Mouse (Mus musculus): ENCODE data around the gene Pld3. TPM values are rescaled to one million over a fixed set of nuclear protein-coding genes. Genes with fewer than 3 reads are reported as not detected.

Pld3 gene
- total and polyA plus RNA-seq, 3 experiments: 11.1 to 22.8 TPM; not detected in 1

DNA sequence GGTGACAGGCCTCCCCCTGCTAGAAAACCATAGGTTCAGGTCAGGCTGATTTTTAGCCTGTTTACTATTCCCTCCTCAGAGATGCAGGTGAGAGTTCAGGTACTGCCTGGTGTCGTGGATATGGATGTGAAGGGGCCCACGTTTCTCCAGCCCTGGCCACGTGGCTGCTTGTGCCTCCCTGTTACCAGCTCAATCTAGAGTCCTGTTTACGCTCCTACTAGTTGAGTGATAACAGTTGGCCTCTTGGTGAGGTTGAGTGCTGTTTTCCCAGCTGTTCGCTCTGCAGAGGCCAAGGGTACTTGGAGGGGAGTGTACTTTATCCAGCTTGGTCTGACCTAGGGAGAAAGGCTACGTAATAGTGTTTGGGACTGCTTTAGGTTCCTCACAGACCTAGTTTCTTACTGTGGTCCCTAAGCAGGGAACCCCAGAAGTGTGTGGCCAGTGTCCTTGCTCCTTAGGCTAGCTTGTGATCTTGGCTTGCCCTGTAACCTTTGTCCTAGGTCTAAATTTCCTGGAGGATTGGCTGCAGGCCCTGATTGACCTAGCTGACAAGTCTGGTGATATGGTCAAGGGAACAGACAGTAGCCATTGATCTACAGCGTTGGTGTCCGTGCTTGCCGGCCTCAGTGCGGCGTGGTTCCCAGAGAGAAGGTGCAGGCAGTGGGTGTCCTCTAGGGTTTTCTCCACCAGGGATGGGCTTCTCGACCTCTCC, 40.1 kb upstream of the Pld3 start:
- Histone ChIP-seq H3K27me3 (ENCODE audit: control insufficient read depth in 1 of 2, insufficient read depth in 2 of 2, low read length in 2 of 2) (no peaks in the 10 kb centered on the region), H3K79me2 (ENCODE audit: control insufficient read depth, insufficient read depth, low read length, poor library complexity) (peaks cover 61% of the 10 kb centered on the region), H3K27ac (ENCODE audit: control insufficient read depth, low read depth, low read length) (peak overlapping the region; percentile 100), H3K9me3 (replicated peaks; ENCODE audit: insufficient read depth, low read length) (no peaks in the 10 kb centered on the region), H3K36me3 (ENCODE audit: control insufficient read depth in 1 of 2, insufficient read depth in 2 of 2, low read length in 2 of 2) (peaks cover 0 to 6% of the 10 kb centered on the region in 2 experiments; a peak in 1 of 4 replicates), H3K9ac (ENCODE audit: control insufficient read depth, low read depth, low read length, poor library complexity, severe bottlenecking) (peak overlapping the region; percentile 97), H3K4me3 (ENCODE audit: control insufficient read depth in 1 of 2, insufficient read depth in 1 of 2, low read depth in 2 of 2, low read length in 2 of 2) (peak overlapping the region; percentile 77 to 91), H3K4me1 (ENCODE audit: control insufficient read depth in 1 of 2, insufficient read depth in 2 of 2, low read length in 2 of 2) (peaks cover 0 to 15% of the 10 kb centered on the region in 2 experiments; a peak in 2 of 4 replicates)
- TF ChIP-seq MXI1 (IDR thresholded peaks at IDR 0.05; ENCODE audit: low read depth, low read length) (peak; percentile 86), USF1 (IDR thresholded peaks at IDR 0.05; ENCODE audit: low read depth, low read length) (peak; percentile 47; the same call in 1 of the 2 replicates), EP300 (IDR thresholded peaks at IDR 0.05; ENCODE audit: low read depth in 1 of 2, low read length in 2 of 2) (peak in 1 of 2 experiments; percentile 37; a peak in 1 of 4 replicates), NELFE (IDR thresholded peaks at IDR 0.05; ENCODE audit: low read depth, low read length) (no peak), MYC (IDR thresholded peaks at IDR 0.05; ENCODE audit: low read depth, low read length) (peak; percentile 86), MAX (IDR thresholded peaks at IDR 0.05; ENCODE audit: low read length) (peak; percentile 74), MYB (IDR thresholded peaks at IDR 0.05; ENCODE audit: low read depth, low read length) (no peak), ZNF384 (IDR thresholded peaks at IDR 0.05; ENCODE audit: low read depth, low read length) (no peak)
- peak; percentile 28 for DNase-seq (ENCODE audit: low read depth, low spot score)

GRCm38 (mm10) chr7:27592217-27592929, 39.4 kb upstream of the Pld3 start:
- H3K27me3 ChIP-seq (ENCODE audit: control insufficient read depth in 1 of 2, insufficient read depth in 2 of 2, low read length in 2 of 2): no peaks in the 10 kb centered on the region
- peak overlapping the region; percentile 77 to 91 for H3K4me3 ChIP-seq (ENCODE audit: control insufficient read depth in 1 of 2, insufficient read depth in 1 of 2, low read depth in 2 of 2, low read length in 2 of 2)
- peaks cover 0 to 15% of the 10 kb centered on the region in 2 experiments; a peak in 2 of 4 replicates for H3K4me1 ChIP-seq (ENCODE audit: control insufficient read depth in 1 of 2, insufficient read depth in 2 of 2, low read length in 2 of 2)
- DNase-seq (ENCODE audit: low read depth, low spot score): peak; percentile 89
- H3K36me3 ChIP-seq (ENCODE audit: control insufficient read depth in 1 of 2, insufficient read depth in 2 of 2, low read length in 2 of 2): peaks cover 0 to 6% of the 10 kb centered on the region in 2 experiments; a peak in 1 of 4 replicates
- H3K27ac ChIP-seq (ENCODE audit: control insufficient read depth, low read depth, low read length): peak overlapping the region; percentile 100
- peaks cover 54% of the 10 kb centered on the region for H3K79me2 ChIP-seq (ENCODE audit: control insufficient read depth, insufficient read depth, low read length, poor library complexity)
- H3K9ac ChIP-seq (ENCODE audit: control insufficient read depth, low read depth, low read length, poor library complexity, severe bottlenecking): peak overlapping the region; percentile 97
- no peaks in the 10 kb centered on the region for H3K9me3 ChIP-seq (replicated peaks; ENCODE audit: insufficient read depth, low read length)
- TF ChIP-seq USF2 (IDR thresholded peaks at IDR 0.05; ENCODE audit: borderline replicate concordance in 1 of 2, insufficient read depth in 1 of 2, low read depth in 1 of 2, low read length in 2 of 2) (no peak), RAD21 (IDR thresholded peaks at IDR 0.05; ENCODE audit: low read depth, low read length) (no peak), UBTF (IDR thresholded peaks at IDR 0.05; ENCODE audit: borderline replicate concordance, insufficient read depth, low read depth, low read length) (no peak), SIN3A (IDR thresholded peaks at IDR 0.05; ENCODE audit: low read length) (peak; percentile 83), HCFC1 (IDR thresholded peaks at IDR 0.05; ENCODE audit: low read depth, low read length) (peak; percentile 20; the same call in 1 of the 2 replicates), ZMIZ1 (IDR thresholded peaks at IDR 0.05; ENCODE audit: low read depth, low read length) (no peak), JUND (IDR thresholded peaks at IDR 0.05; ENCODE audit: low read depth, low read length) (no peak), ZNF384 (IDR thresholded peaks at IDR 0.05; ENCODE audit: low read depth, low read length) (no peak), RCOR1 (IDR thresholded peaks at IDR 0.05; ENCODE audit: low read depth, low read length) (no peak), ETS1 (IDR thresholded peaks at IDR 0.05; ENCODE audit: low read depth, low read length) (no peak), ZKSCAN1 (IDR thresholded peaks at IDR 0.05; ENCODE audit: low read depth, low read length) (no peak), MYB (IDR thresholded peaks at IDR 0.05; ENCODE audit: low read depth, low read length) (no peak), MXI1 (IDR thresholded peaks at IDR 0.05; ENCODE audit: low read depth, low read length) (peak; percentile 74; the same call in 1 of the 2 replicates), POLR2AphosphoS2 (IDR thresholded peaks at IDR 0.05; ENCODE audit: low read length) (no peak; the same call in 1 of the 2 replicates), GABPA (IDR thresholded peaks at IDR 0.05; ENCODE audit: low read depth, low read length) (no peak), CHD2 (IDR thresholded peaks at IDR 0.05; ENCODE audit: low read length) (no peak), EP300 (IDR thresholded peaks at IDR 0.05; ENCODE audit: low read depth in 1 of 2, low read length in 2 of 2) (no peak; a peak in 1 of 4 replicates), POLR2AphosphoS5 (IDR thresholded peaks at IDR 0.05; ENCODE audit: borderline replicate concordance, low read depth, low read length) (no peak), BHLHE40 (IDR thresholded peaks at IDR 0.05; ENCODE audit: borderline replicate concordance, low read depth, low read length) (no peak), TCF12 (IDR thresholded peaks at IDR 0.05; ENCODE audit: low read depth, low read length) (no peak), USF1 (IDR thresholded peaks at IDR 0.05; ENCODE audit: low read depth, low read length) (no peak), NRF1 (IDR thresholded peaks at IDR 0.05; ENCODE audit: insufficient read depth, low read depth, low read length, poor library complexity, severe bottlenecking) (no peak; the same call in 1 of the 2 replicates), NELFE (IDR thresholded peaks at IDR 0.05; ENCODE audit: low read depth, low read length) (peak; percentile 26; the same call in 1 of the 2 replicates), CHD1 (IDR thresholded peaks at IDR 0.05; ENCODE audit: low read depth, low read length) (no peak; the same call in 1 of the 2 replicates)
